Mouse (Mus musculus) liver, embryonic 14.5 days (tissue): ENCODE measurements around the gene Mgp.

Source experiments
- CTCF ChIP-seq: IDR thresholded peaks from 2 replicates; pipeline ENCODE4 v1.5.1; 2016; ENCODE audit warnings: antibody characterized with exemption, low read depth, control low read depth
- EP300 ChIP-seq: IDR thresholded peaks from 2 replicates; pipeline ENCODE4 v1.6.1; 2016; ENCODE audit warnings: antibody characterized with exemption, low read depth

GRCm38 (mm10) chr6:136906283-136906936 is 30.8 kb upstream of the Mgp start:
- no peak for TF ChIP-seq CTCF
- TF ChIP-seq EP300, result no peak
